Mouse (Mus musculus): ENCODE results near the gene Prkrip1.
"Not testable (repeated sequence)": the region's sequence is repeated elsewhere in the genome, so short reads cannot be mapped to it uniquely, and the experiment has no call there.

The Prkrip1 gene

DNA sequence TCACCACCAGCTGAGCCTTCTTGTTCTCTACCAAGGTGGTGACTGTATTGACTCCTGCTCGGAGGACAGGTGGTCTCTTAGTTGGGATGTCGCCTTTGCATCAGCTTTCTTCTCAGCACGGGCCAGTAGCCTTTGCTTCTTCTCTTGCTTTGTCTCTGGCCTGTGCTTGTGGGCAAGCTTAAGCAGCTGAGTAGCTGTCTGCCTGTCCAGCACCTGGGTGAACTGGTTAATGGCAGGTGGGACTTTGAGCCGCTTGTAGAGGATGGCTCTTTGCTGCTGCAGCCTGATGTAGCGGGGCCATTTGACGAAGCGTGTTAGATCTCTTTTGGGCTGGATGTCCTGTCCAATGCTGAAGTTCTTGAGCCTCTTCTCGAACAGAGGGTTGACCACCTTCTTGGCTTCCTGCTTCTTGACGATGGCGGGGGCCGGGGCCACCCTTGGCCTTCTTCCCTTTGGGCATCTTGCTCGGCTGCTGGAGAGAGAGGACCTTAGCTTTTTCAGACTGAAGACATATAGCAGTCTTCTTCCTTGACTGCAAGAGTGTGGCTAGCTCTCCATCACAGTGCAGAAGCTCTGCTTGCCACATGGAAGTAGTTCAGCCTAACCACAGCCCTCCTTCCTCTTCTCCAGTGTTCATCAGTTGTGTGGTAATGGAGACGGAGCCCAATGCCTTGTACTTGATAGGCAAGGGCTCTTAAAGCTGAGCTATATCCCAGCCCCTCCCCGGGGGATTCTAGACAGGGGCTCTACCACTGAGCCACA, 12.8 kb upstream of the Prkrip1 start:
- DNase-seq (ENCODE audit: low spot score in 2 of 2): not testable (repeated sequence)

DNA sequence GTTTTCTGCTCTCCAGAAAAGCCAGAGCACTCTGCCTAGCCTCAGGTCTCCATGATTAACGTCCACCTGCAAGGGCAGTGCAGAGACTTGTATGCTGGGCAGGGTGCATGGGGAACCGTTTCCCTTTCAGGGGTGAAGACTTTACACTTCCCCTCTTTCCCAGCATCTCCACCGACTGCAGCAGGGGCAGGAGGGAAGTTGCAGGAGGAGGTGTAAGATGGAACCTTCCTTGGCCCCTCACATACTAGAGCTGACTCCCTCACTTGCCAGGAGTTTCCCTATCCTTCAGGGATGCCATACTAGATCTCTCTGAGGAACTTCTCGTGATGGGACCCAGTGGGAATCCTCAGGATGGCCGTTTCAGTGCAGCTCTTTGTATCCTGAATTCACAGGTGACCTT, 11.8 kb upstream of the Prkrip1 start:
- DNase-seq (ENCODE audit: low spot score in 2 of 2): no peak

DNA sequence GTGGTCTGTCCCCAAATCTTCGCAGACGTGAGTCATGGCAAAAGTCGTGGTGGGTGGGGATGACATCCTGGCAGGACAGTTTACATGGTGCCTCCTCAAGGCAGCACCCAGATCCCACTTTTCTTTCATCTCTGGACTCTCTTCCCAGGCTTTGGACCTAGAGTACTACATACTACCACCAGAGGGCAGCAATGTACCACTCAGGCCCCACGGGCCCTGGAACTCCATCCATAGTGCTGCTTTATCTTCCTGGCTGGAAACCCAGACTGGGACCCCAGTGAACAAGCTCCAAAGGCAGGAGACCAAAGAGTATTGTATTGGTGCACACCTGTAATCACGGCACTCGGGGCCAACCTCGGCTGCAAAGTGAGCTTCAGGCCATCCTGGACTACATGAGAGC, 3.1 kb upstream of the Prkrip1 start:
- DNase-seq (ENCODE audit: low spot score in 2 of 2): peak; percentile 80 to 81

GRCm38 (mm10) chr5:136199526-136199925, 763 bp upstream of the Prkrip1 start:
- no peak for DNase-seq (ENCODE audit: low spot score in 2 of 2)

DNA sequence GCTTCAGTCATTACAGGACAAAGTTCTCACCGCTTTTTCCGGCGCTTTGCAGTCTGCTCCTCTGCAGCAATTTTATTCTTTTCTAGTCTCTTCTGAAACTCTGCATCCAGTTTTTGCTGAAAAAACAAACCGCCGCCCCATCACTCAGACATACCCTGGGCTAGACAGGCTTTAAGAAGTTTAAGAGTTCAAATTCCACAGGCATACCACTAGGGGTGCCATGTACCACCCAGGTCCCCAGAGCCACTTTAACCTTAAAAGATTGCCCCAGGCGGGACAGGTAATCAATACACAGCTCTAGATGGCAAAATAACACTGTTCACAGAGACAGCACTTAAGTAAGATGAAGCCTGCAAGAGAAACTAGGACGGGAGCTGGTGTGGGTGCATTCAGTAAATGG, 6.9 kb downstream of the Prkrip1 start:
- no peak for DNase-seq (ENCODE audit: low spot score in 2 of 2)

DNA sequence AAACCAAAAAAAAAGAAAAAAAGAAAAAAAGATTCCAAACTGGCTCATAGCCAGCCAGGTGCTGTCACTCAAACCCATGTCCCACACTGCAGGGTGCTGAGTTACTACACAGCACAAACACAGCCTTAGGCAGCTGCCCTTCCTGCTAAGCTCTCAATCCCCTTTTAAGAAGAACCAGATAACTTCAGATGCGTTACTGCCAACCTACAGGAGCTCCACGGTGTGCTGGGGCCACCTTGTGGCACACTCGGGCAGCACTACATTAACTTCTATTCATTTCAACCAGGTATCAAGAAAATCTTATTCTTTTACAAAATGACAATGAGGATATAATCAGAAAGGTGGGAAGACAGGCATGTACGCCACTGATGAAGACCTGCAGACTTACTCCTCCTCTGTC, 12.0 kb downstream of the Prkrip1 start:
- peak; percentile 52 to 72 for DNase-seq (ENCODE audit: low spot score in 2 of 2)

DNA sequence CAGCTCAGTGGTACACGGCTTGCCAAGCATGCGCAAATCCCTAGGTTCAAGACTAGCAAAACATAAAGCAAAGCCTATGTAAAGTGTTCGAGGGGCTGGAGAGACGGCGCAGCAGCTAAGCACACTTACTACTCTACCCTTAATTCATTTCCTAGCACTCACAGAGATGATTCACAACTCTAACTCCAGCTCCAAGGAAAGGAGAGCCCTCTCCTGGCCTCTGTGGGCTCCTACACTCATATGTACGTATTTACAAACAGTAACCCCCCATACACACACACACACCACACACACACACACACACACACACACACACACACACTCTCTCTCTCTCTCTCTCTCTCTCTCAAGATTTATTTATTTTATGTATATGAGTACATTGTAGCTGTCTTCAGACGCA, 15.0 kb downstream of the Prkrip1 start:
- no peak for DNase-seq (ENCODE audit: low spot score in 2 of 2)

- DNase-seq (ENCODE audit: low spot score in 2 of 2): no peak
These were observed 15.9 kb downstream of the Prkrip1 start for GRCm38 (mm10) chr5:136182830-136183229.

- no peak for DNase-seq (ENCODE audit: low spot score in 2 of 2)
These were observed 16.7 kb downstream of the Prkrip1 start for GRCm38 (mm10) chr5:136182049-136182448.

DNA sequence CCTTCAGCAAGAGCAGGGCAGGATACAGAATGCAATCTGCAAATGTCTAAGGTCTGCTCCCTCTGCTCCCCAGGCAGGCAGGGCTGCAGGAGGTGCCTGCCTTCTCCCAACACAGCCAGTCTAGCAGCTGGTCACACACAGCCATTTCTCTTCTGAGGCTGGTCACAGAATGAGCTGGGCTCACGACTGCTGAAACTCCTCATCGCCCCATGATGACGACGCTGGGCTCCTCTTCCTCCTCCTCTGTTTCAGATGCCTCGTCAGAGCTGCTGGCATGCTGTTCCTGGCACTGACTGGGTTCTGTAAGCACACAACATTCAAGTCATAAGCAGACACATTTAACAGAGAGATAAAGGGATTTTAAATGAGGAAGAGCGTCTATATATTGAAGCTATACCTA, 17.6 kb downstream of the Prkrip1 start:
- DNase-seq (ENCODE audit: low spot score in 2 of 2): no peak

GRCm38 (mm10) chr5:136179594-136179993, 19.2 kb downstream of the Prkrip1 start:
- DNase-seq (ENCODE audit: low spot score in 2 of 2): no peak

- DNase-seq (ENCODE audit: low spot score in 2 of 2): peak; percentile 88
These were observed 24.9 kb downstream of the Prkrip1 start for GRCm38 (mm10) chr5:136173606-136174463.

- DNase-seq (ENCODE audit: low spot score in 2 of 2): no peak
These were observed 25.8 kb downstream of the Prkrip1 start for GRCm38 (mm10) chr5:136172939-136173338.

GRCm38 (mm10) chr5:136171363-136172341, 27.1 kb downstream of the Prkrip1 start:
- no peak for DNase-seq (ENCODE audit: low spot score in 2 of 2)

- peak; percentile 92 to 94 for DNase-seq (ENCODE audit: low spot score in 2 of 2)
These were observed 28.0 kb downstream of the Prkrip1 start, which contains the start of gene Orai2 for GRCm38 (mm10) chr5:136170512-136171362. Orai2 (minus strand) TSS chr5:136170713.

DNA sequence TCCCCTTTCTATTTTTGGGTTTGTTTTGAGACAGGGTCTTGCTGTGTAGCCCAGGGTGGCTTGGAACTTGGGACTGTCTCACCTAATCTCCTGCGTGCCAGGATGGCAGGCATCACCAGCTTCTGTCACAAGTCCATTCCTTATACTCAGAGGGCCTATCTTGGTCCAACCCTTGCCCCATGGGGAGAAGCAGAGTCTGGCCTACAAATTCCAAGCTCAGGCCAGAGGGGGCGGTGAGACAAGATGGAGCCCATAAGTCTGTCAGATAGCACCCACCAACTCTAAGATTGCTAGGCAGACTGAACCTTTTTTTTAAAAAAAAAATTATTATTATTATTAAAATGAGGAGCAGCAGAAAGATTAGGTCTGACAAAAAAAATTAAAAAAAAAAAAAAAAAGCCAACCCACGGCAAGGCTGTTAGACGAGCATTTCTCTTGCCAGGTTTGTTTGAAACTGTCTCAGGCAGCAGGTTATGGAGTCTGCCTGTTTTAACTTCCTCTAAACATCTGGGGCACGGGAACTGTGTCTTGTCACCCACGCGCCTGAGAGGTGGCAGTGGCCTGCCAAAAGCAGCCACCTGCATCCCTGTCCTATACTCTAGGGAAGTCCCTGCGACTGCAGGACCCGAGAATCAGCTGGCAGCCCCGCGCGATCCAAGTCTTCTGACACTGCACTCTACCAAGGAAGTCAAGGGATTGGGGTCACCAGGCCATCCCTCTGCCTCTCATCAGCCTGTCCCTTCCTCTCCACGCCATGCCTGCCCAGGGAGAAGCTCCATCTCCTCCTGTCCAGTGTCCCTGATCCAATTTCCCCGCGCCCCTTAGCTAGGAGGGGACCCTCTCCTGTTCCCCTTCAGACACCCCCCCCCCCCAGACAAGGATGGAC, 28.9 kb downstream of the Prkrip1 start:
- peak; percentile 51 to 69 for DNase-seq (ENCODE audit: low spot score in 2 of 2)

- DNase-seq (ENCODE audit: low spot score in 2 of 2): no peak
These were observed 30.7 kb downstream of the Prkrip1 start for GRCm38 (mm10) chr5:136168071-136168470.

- DNase-seq (ENCODE audit: low spot score in 2 of 2): no peak
These were observed 31.5 kb downstream of the Prkrip1 start for GRCm38 (mm10) chr5:136167296-136167695.

DNA sequence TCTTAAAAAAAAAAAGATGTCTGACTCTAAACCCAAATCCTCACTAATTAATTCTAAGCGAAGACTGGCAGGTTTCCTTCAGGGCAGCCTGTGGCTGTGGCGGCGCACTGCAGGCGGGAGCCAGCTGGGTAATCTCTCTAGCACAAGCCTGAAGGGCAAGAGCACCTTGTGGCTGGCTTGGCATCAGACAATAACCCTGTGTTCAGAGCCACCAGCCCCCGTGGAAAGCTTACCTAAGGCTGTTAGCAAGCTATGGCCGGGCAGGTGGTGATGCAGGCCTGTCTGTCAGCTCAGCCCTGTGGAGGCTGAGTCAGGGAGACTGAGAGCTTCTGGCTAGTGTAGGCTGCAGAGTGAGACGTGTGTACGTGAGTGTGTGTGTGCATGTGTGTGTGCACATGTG, 33.5 kb downstream of the Prkrip1 start:
- DNase-seq (ENCODE audit: low spot score in 2 of 2): no peak
